Mouse (Mus musculus) common myeloid progenitor, adult 5-6 weeks (primary cell): ENCODE results near the gene Blmh. TPM values are rescaled to one million over a fixed set of nuclear protein-coding genes. Genes with fewer than 3 reads are reported as not detected.

Source experiments
- ATAC-seq: replicated peaks from 2 replicates; pipeline ENCODE4 v1.8.0; 2016; ENCODE audit warnings: low read depth, mild to moderate bottlenecking, moderate TSS enrichment, inconsistent platforms; ENCODE audit not compliant: poor library complexity, severe bottlenecking
- total RNA-seq: library from RNA; stranded (forward); fragments of 200-1000, 187-1606 nt; gene quantifications from 2 replicates; pipeline ENCODE4 v1.2.3, GENCODE M21; 2017

Gene Blmh
- total RNA-seq, 1 experiment from 2014 or later, result 213 TPM

GRCm38 (mm10) chr11:76995966-76996672 is 71.5 kb downstream of the Blmh start:
- peak; percentile 16; the same call in 1 of the 2 replicates for ATAC-seq

DNA sequence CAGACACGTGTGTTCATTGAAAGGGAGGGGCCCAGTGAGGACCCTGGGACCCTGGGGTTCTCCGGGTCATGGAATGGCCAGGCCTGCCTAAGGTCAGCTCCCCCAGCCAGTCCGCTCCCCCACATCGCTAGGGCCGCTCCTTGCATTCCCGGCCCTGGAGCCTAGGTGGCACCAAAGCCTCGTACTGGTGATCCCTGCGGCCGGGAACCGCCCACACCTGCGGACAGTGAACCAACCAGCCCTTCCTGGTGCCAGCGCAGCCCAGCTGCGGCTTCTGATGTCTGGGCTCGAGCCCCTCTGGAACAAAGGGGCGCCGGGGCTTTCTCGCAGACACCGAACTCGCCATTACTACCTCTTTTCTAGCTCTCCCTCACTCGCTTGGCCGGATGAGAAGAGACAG is 72.7 kb downstream of the Blmh start:
- ATAC-seq, result peak; percentile 48

DNA sequence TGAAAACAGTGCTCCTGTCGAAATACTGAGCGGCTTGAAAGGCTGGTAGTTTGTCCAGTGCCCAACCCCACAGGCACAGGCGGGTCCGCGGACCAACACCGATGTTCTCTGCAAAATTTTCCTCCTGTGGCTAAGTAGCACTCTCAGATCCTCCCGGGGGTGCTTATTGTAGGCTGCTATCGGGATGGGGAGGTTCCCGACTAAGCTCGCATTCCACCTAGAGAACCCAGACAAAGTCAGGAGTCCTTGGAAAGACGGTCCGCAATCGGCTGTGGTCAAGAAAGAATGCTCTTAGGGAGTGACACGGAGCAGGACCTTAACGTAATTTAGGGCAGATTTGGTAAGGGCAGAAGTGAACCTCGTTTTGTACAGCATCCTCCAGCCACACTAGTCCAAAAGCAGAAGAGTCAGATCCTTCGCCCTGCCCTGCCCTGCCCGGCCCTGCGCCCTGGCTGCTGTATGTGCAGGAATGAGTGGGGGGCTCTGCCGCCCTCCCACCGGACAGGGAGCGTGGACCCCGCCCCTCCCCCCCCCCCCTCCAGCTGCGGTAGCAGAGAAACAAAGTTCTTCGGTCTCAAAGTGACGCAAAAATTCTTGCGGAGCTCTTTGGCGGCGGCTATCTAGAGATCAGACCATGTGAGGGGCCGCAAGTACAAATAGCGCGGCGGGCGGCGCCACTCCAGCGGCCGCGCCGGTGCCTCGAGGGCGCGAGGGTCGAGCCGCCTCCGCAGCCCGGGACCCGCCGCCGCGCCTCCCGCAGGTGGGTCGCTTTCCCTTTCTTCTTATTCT is 73.5 kb downstream of the Blmh start, which contains the start of gene Slc6a4:
Gene Slc6a4 (plus strand): TSS at position 688 of the 789 bp plus-strand sequence.
- no peak for ATAC-seq

GRCm38 (mm10) chr11:76998705-76999226 is 74.2 kb downstream of the Blmh start:
- ATAC-seq, result no peak

DNA sequence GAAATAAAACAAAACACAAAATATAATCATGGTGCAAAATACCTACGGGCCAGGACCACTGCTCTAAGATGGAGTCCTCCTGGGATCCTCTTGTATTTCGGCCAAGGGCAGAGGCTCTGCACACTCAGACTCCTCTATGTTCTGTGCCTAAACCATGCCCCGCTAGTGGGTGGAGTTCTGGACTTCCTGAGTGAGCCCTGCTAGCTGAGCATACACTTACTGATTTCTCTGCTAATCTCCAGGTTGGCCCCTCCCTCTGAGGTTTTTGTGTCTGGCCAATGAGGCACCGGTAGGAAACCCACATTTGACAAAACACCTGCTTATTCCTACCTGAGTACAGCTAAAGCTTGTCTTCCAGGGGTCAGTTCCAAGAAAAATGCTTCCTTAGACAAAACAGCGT is 76.1 kb downstream of the Blmh start:
- 0 out of 2 replicates have a peak, but pooled peaks have one; percentile 31 for ATAC-seq

DNA sequence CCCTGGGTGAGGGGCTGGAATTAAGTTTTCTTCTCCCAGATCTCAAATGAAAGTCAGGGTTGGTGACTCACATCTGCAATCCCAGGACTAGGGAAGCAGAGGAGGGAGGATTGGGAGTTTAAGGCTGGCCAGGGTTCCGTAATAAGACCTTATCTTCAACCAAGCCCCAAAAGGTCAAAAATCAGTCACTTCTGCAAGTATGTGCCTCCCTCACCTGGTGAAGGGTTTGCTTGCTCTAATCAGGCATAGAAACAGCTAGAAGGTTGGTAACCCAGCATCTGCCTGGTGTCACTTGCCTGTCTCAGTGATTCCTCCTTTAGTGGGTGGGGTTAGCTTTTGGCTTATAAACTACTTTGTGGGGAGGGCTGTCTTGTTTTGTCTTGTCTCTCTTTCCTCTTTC is 77.8 kb downstream of the Blmh start:
- ATAC-seq, result no peak

GRCm38 (mm10) chr11:77005881-77006280 is 81.3 kb downstream of the Blmh start:
- ATAC-seq, result no peak

- no peak for ATAC-seq
These were observed 82.0 kb downstream of the Blmh start for GRCm38 (mm10) chr11:77006616-77007015.

DNA sequence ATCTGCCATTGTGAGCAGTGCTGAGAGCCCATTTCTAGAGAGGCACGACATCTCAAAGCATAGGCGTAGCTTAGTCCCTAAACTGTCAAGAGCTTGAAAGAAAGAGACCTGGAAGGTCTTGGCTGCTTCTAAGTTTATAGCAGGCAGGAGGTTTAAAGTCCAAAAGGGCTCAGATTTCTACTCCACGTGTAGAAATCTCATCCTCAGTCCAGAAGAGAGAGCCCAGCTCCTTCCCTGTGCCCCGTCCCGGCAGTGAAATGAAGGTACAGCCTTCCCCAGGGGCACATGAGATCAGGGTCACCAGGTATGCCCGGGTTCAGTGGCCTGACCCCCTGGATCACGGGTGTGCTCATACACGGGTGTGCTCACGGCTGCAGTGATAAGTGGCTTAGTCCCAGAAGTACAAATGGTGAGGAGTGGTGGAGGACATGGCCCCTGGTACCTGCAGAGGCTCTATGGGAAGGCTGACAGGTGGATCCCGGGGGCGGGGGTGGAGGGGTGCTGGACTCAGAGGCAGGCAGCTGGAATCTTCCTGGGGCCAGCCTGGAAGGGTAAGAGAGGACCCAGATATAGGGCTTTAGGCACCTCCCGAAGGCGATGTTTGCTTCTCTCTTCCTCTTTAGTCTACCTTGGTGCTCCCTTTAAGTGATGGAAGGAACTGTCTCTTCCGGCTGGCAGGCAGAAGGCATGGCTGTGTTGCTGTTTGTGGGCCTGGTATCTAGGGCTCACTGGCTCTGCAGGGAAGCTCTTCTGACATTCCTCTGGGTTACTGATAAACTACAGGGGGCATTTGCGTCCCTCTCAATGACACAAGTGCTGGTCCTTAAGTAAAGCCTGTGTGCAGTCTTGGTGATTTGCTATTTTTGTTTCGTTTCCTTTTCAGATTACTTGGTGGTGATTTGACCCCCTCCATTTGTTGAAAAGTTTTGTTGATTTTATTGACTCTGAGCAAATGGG is 84.7 kb downstream of the Blmh start:
- ATAC-seq, result no peak

DNA sequence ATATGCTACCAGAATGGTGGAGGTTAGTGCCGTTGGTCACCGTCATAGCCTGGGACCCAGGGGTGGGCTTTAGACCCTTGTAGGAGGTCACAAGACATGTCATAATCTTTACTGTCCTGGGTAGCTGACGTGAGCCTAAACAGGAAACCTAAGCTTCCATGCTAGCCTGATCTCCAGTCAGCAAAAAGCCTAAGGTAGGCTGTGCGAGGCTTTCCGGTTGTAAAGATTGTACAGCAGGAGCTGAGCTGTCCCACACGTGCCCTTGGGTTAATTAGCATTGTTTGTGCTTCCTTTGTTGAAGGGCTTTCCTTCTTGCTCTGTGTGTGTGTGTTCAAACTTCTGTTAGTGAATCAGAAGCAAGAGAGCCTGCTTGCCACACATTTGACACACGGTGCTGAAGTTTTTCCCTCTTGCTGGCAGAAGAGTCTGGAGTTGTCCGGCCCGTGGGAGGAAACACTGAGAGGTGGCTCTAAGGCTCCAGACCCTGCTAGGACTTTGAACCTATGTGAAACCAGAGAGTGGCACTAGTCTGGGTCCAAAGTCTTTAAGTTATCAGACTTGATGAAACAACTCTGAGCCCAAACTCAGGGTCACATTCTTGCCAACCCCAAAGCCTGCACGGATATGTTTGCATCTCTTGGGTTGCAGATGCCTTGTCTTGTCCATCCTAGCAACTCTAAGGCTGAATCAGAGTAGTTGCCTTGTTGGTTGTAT is 86.3 kb downstream of the Blmh start:
- ATAC-seq, result no peak

DNA sequence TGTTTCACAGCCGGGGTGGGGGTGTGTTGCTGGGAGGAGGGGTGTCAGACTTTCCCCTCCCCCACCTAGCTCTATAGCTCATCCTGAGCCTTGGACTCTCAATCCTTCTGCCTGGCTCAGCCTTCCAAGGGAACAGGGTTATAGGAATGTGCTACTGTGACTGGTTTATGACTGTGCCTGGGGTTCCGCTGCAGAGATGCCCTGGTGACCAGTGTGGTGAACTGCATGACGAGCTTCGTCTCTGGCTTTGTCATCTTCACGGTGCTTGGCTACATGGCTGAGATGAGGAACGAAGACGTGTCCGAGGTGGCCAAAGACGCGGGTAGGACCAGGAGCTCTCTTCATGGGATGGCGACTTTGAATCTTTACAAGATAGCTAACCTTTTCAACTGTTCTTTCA is 93.4 kb downstream of the Blmh start:
- ATAC-seq, result 0 out of 2 replicates have a peak, but pooled peaks have one; percentile 52

DNA sequence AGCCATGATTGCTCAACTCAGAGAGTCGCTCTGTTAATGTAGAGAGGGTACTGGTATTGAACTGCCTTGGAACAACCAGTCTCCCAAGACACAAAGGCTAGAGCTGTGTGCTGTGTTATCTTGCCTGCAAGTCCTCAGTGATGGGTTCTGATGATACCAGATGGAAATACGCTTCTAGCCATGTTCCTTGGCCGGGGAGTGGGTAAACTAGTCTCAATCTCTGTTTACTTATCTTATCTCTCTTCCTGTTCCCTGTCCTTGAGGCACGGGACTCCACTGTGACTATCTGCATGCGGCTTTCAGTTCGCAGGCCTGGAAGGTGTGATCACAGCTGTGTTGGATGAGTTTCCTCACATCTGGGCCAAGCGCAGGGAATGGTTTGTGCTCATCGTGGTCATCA is 94.9 kb downstream of the Blmh start:
- ATAC-seq, result no peak

DNA sequence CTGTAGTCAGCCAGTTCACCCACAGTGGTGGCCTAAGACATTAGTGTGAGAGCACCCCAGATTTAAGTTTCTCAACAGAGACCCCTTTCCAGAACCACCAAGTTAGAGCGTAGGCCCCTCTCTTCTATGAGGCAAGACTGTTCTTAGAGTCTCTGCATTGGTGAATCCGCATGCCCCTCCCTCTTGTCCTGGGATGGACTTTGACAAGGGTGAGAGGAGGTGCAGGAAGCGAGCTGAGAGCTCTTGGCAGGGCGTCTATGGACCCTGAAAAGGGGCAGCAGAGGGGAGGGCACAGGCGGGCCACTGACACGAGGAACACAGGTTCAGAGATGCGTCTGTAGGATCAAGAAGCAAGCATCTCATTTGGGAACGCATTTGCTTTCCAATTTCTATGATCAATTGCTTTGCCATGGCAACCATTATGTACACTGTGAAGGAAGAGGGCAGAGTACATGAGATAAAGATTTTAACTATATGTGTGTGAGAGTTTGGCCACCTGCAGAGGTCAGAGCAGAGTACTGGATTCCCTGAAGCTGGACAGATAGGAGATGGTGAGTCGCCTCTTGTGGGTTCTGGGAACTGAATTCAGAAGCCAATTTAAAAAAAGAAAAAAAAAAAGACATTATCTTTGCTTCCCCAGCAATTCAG is 97.3 kb downstream of the Blmh start:
- no peak for ATAC-seq

DNA sequence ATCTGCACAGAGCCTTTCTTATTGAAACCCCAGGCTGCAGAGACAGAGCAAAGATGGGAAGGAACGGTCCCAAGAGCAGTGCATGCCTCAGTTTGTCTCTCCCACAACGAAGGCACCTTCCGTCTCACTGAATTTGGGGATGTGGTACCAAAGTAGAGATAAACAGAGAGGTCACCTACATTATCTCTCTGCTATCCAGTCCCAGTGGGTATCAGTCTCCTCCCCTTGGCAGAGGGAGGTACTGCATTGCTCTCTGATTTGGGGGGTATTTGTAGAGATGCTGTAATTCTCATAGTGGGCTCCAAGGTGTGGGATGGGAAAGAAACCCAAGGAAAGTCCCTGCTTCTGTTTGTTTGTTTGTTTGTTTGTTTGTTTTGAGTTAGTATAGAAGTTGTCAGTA is 102.0 kb downstream of the Blmh start:
- 0 out of 2 replicates have a peak, but pooled peaks have one; percentile 45 for ATAC-seq

DNA sequence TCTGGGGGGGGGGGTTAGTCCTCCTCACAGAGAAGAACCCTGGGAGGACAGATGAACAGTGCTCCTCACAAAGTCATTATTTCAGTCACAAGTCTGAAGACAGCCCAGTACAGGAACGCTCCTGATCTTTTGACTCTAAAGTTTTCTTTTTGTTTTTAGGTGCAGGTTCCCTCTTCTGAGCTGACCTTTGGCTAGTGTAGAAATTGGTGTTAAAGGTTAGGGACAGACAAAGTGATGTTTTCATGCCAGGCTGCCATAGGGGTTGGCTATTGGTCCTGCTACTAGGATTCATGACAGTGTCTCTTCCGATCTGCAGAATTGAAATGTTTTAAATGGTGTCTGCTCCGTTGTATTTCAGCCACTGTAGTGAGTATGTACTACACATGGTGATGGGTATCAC is 103.5 kb downstream of the Blmh start:
- ATAC-seq, result no peak

- ATAC-seq, result peak; percentile 69
These were observed 106.7 kb downstream of the Blmh start for GRCm38 (mm10) chr11:77031151-77031934.
